Mouse (Mus musculus) heart, adult 18-20 months (tissue): Measurements from ENCODE around the gene Pth2. TPM values are rescaled to one million over a fixed set of nuclear protein-coding genes. Genes with fewer than 3 reads are reported as not detected.
"Not testable (repeated sequence)": the region's sequence is repeated elsewhere in the genome, so short reads cannot be mapped to it uniquely, and the experiment has no call there.

Source experiments
- DNase-seq, 2 experiments: peaks; one replicate each; pipeline ENCODE4 v3.0.0; 2021 to 2022; ENCODE audit warnings: mixed read lengths in 1 of 2
- total RNA-seq, 2 experiments: library from RNA; stranded (reverse); gene quantifications; 2 replicates each; pipeline ENCODE4 v1.2.3; 2021

The Pth2 gene
- total RNA-seq, 2 experiments from 2014 or later: not detected

- not testable (repeated sequence) for DNase-seq
These were observed 7.0 kb upstream of the Pth2 start for GRCm38 (mm10) chr7:45173772-45174171.

DNA sequence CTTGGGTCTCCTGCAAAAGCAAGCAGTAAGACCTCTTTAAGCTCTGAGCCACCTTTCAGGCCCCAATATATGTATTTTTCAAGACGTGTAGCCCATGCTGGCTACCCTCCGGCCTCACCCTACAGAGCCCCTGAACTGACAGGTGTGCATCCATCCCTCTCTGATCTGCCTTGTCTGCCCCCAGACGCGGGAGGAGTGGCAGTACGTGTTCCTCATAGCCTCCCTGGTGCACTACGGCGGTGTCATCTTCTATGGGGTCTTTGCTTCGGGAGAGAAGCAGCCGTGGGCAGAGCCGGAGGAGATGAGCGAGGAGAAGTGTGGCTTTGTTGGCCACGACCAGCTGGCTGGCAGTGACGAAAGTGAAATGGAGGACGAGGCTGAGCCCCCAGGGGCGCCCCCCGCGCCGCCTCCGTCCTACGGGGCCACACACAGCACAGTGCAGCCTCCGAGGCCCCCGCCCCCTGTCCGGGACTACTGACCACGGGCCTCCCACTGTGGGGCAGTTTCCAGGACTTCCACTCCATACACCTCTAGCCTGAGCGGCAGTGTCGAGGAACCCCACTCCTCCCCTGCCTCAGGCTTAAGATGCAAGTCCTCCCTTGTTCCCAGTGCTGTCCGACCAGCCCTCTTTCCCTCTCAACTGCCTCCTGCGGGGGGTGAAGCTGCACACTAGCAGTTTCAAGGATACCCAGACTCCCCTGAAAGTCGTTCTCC lies 6.1 kb upstream of the Pth2 start:
- DNase-seq: no peak

- DNase-seq: no peak
These were observed 5.4 kb upstream of the Pth2 start for GRCm38 (mm10) chr7:45175398-45175797.

DNA sequence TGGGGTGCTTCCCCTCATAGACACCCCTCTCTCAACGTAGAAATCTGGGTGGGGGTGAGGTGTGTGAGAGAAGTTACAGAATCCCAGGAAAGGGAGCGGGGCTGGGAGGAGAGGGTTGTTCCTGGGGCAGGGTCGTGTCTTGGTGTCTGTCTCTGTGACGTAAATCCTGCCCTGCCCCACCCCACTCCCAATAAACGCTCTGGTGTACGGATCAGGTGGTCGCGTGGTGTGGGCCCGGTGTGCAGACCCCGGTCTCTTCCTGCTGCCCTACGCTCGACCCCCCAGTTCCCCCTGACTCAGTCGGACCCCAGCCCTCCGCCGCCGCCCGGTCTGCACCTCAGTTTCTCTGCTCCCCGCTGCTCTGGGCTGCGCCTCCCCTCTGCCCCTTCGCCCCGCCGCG lies 4.9 kb upstream of the Pth2 start:
- DNase-seq: no peak

- no peak for DNase-seq
These were observed 4.4 kb upstream of the Pth2 start for GRCm38 (mm10) chr7:45176356-45176755.

DNA sequence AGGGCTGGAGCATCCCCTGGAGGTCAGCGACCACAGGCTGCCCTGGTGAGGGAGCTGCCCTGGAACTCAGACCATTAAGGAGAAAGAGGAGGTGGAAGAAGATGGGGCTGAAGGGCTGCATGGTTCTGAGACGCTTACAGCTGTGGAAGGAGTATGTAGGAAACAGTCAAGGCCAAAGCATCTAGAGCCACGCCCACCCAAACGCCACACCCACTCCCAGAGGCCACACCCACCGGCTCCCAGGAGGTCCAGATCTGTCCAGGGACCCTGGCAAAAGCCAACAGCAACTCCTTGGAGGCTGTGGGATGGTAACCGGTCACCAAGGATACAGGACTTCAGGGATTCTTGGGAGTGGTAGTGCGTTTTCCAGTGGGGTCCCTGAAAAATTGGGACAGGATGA lies 2.2 kb upstream of the Pth2 start:
- no peak for DNase-seq

DNA sequence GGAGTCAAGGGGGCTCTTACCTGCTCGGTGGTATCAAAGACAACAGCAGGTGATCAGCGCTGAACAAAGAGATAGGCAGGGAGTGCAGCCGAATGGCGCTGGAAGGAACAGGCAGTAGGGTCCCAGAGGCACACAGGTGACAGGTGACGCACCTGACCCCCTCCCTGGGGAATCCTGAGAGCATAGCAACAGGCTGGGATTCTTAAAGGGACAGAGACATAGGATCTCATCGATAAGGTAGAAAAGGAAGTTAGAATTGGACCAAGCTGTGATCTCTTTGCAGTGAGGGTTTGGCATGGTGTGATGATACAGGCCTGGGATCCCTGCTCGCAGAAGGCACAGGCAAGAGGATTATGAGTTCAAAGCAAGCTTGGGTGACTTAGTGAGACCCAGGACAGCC lies 1.3 kb upstream of the Pth2 start, which contains the start of gene Gfy:
Gene Gfy (minus strand): TSS at position 101 of the 400 bp plus-strand sequence.
- no peak for DNase-seq

DNA sequence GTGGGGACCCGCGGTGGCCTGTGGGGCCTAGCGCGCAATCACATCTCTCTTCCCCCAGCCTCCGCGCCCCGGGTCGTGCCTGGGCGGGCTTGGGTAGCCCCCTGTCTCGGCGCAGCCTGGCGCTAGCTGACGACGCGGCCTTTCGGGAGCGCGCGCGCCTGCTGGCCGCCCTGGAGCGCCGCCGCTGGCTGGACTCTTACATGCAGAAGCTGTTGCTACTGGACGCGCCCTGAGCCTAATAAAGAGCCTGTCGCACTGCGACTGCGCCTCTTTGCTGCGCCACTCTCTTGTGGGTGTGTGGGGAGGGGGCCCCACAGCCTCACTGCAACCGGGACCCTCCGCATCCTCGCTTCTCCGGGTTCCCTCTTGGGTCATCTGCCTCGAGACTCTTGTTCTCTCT lies 745 bp downstream of the Pth2 start:
- DNase-seq: no peak

GRCm38 (mm10) chr7:45182199-45182601 lies 1.4 kb downstream of the Pth2 start:
- peak; percentile 89 to 94 for DNase-seq

GRCm38 (mm10) chr7:45182606-45183005 lies 1.8 kb downstream of the Pth2 start:
- no peak for DNase-seq

- no peak for DNase-seq
These were observed 2.9 kb downstream of the Pth2 start for GRCm38 (mm10) chr7:45183672-45184071.

- DNase-seq: no peak
These were observed 5.1 kb downstream of the Pth2 start for GRCm38 (mm10) chr7:45185921-45186320.

DNA sequence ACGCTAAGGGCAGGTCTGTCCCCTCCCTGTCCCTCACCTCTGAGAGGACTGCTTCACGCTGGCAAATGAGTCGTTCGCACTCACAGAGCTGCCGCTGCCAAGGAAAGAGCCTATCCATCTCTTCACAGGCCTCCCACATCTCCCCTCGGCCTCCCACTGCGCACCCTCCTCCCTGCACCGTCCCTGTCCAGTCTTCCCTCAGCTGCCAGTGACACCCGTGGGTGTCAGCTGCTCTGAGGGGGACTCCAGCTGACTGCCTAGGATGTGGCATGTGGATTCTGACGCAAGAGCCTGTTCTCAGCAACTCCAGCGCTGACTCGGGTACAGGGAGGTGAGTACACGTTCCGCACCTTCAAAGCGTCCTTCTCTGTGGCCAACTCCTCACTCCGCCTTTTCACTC lies 8.8 kb downstream of the Pth2 start:
- DNase-seq: no peak

- no peak for DNase-seq
These were observed 9.4 kb downstream of the Pth2 start for GRCm38 (mm10) chr7:45190186-45190585.

DNA sequence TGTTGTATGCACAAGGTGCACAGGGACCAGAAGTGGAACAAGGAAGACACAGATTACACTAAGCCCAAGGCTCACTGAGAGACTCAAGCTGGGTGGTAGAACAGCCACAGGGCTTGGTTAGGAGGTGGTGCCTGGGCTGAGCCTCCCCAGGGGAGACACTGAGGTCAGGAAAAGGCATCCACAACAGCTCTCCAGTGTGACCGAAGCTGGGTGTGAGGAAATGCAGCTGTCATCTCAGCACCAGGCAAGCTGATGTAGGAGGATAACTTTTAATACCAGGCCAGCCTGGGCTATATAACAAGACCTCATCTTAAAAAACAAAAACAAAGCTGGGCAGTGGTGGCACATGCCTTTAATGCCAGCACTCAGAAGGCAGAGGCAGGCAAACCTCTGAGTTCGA lies 10.4 kb downstream of the Pth2 start:
- no peak for DNase-seq

DNA sequence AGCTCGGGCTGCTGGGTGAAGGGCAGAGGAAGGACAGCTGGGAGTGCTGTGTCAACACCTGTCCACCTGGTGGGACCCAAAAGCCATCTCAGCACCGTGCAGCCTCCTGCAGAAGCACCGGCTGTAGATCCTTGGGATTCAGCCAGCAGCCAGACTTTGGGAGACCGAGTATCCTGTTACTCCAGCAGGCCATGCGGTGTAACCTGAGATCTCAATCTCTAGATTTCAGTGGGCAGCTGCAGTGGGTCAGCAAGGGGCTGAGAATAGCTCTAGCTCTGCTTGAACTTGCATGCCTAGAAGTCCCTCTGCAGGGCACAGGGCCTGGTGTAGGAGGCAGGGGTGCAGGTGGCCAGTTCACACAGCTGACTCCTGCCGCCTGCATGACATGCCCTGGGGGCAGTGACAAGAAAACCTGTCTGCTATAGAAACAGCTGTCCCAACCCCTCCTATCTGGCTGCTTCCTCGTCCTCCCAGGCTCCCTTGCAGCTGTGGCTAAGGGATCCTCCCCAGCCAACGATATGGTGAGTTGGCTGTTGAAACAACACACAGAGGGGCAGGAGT lies 11.1 kb downstream of the Pth2 start:
- DNase-seq: no peak

DNA sequence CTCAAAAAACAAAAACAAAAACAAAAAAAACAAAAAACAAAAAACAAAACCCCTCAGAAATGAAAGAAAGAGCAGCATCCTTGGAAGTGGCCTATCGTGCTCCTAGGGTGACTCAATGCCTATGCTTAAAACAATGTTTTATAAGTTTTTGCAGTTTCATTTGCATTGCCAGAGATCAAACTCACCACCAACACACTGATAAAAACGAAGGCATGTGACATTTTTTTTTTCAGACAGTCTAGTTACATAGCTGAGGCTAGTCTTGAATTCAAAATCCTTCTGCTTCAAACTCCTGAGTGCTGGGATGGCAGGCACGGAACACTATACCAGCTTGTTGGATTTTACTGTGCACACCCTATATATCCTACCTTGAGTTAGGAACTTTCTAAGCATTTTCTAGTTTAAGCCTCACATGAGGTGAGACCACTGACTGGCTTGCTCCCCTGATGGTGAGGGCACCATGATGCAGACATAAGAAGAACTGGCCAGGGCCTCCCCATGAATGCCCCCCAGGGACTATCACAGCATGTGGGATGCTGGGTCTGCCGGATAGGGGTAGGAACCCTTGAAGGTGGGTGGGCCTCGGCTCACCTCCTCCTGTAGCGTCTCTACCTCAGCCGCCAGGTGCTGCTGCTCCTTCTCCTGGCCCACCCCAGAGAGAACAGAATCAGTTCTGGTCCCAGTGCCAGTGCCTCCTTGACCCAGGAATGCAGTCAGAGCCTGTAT lies 12.0 kb downstream of the Pth2 start:
- DNase-seq: no peak

- no peak for DNase-seq
These were observed 12.6 kb downstream of the Pth2 start for GRCm38 (mm10) chr7:45193406-45193805.

DNA sequence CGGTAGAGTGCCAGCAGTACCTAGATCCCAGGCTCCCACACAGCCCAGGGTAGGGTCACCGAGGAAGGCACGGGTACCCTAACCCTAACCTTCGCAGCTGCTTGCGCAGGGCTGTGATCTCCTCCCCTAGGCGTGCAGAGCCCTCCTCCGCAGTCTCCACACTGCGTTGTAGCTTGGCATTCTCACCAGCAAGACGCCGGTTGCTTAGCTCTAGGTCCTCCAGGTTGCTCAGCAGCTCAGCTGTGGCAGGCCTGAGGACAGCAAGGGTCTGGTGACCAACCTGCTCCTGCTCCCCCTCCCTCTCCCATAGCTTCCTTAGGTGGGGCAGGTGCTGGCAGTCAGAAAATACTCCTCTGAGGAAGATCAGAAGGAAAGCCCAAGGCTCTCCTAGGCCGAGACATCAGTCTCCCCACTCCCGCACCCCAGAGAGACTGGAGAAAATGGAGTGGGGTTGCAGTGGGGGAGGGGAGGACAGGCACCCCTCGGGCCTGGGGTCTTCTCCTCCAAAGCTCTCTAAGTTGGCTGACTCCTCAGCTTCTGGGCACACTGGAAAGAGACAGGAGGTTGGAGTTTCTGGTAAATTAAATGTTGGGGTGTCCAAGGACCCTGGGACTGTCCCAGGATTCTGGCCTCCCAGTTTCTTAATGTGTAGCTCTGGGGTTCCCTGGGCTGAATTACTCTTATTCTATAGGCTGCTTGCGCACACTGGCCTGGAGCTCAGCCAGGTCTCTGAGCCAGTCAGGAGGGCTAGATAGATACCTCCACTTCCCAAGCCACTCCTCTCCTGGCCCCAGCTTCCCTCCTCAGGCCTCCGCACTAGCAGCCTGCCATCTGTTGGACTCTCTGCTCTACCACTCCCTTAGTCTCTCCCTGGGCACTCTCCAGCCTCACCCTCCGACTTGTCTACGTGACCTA lies 13.3 kb downstream of the Pth2 start:
- no peak for DNase-seq

- DNase-seq: no peak
These were observed 14.8 kb downstream of the Pth2 start for GRCm38 (mm10) chr7:45195341-45196175.

GRCm38 (mm10) chr7:45196176-45196535 lies 15.4 kb downstream of the Pth2 start:
- no peak for DNase-seq

DNA sequence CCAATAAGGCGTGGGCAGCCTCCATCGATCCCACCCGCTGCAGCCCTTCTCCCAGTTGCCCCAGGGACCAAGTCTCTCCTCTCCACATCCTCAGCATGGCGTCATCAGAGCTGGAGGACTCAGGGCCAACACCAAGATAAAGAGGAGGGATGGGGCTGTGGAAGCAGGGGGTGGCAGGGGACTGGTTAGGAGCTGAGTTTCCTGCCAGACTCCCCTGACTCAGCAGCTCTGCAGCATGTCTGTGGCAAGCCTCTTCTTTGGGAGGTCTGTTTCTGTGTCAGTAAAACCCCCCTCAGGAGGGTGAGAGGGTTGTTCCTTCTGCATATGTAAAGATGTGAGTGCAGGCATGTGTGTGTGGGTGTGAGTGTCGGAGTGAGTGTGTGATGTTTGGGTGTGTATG lies 16.2 kb downstream of the Pth2 start:
- no peak for DNase-seq
